Mouse (Mus musculus) thymus, adult 2 months (tissue): ENCODE data around the gene Atp6v1e1.

Experiments used
- CTCF ChIP-seq: fragments of 200-500 bp; IDR thresholded peaks from 2 replicates; pipeline ENCODE4 v1.5.1; 2012; ENCODE audit warnings: mild to moderate bottlenecking, control low read depth, low read length, moderate library complexity, borderline replicate concordance; ENCODE audit not compliant: control insufficient read depth, poor library complexity, insufficient read depth; ENCODE audit errors: extremely low read depth
- POLR2A ChIP-seq: fragments of 200-500 bp; IDR thresholded peaks from 2 replicates; pipeline ENCODE4 v1.6.1; 2012; ENCODE audit warnings: mild to moderate bottlenecking, low read length, control low read depth, moderate library complexity; ENCODE audit not compliant: control insufficient read depth, poor library complexity, insufficient read depth; ENCODE audit errors: extremely low read depth

GRCm38 (mm10) chr6:120837152-120837530 lies 14.5 kb upstream of the Atp6v1e1 start:
- no peak for TF ChIP-seq CTCF
- no peak for TF ChIP-seq POLR2A
